Mouse (Mus musculus) stomach, embryonic 16.5 days (tissue): ENCODE measurements around the gene 3110040M04Rik. TPM values are rescaled to one million over a fixed set of nuclear protein-coding genes. Genes with fewer than 3 reads are reported as not detected.
"Not testable (repeated sequence)": the region's sequence is repeated elsewhere in the genome, so short reads cannot be mapped to it uniquely, and the experiment has no call there.

Source experiments
- ATAC-seq: fragments of 200-750 bp; cut with Nextera tagmentation; 2 replicates; pipeline ENCODE4 v1.8.0; 2017; ENCODE audit warnings: moderate number of reproducible peaks, moderate TSS enrichment; ENCODE audit not compliant: insufficient read depth, low FRiP score
- H3K27ac ChIP-seq: fragments of 300-500 bp; sonication (generic); 2 replicates; pipeline ENCODE4 v1.5.1; 2014; ENCODE audit warnings: low read length
- H3K27me3 ChIP-seq: fragments of 300-500 bp; sonication (generic); 2 replicates; pipeline ENCODE4 v1.6.1; 2014; ENCODE audit warnings: low read length, control low read depth, mixed read lengths; ENCODE audit not compliant: control insufficient read depth, insufficient read depth
- H3K36me3 ChIP-seq: fragments of 300-500 bp; sonication (generic); 2 replicates; pipeline ENCODE4 v1.6.1; 2014; ENCODE audit warnings: low read length; ENCODE audit not compliant: control insufficient read depth, insufficient read depth
- H3K4me1 ChIP-seq: fragments of 300-500 bp; sonication (generic); 2 replicates; pipeline ENCODE4 v1.6.1; 2014; ENCODE audit warnings: low read length, control low read depth, mixed read lengths; ENCODE audit not compliant: control insufficient read depth, insufficient read depth
- H3K4me2 ChIP-seq: fragments of 300-500 bp; sonication (generic); 2 replicates; pipeline ENCODE4 v1.6.1; 2014; ENCODE audit warnings: low read depth, low read length, mixed read lengths
- H3K4me3 ChIP-seq: fragments of 300-500 bp; sonication (generic); replicated peaks from 2 replicates; pipeline ENCODE4 v1.5.1; 2014; ENCODE audit warnings: mild to moderate bottlenecking, low read length
- H3K9ac ChIP-seq: fragments of 300-500 bp; sonication (generic); 2 replicates; pipeline ENCODE4 v1.6.1; 2014; ENCODE audit warnings: low read length
- H3K9me3 ChIP-seq: fragments of 300-500 bp; sonication (generic); replicated peaks from 2 replicates; pipeline ENCODE4 v1.6.1; 2016; ENCODE audit warnings: low read length, control low read depth; ENCODE audit not compliant: control insufficient read depth
- whole genome bisulfite sequencing: fragments of 180-500 bp; shearing (Covaris S2); extraction: QIAGEN DNeasy Blood & Tissue Kit; methylation state at CpG from one replicate; pipeline ENCODE4 v1.1.7; 2014; 5-methylcytosine and 5-hydroxymethylcytosine counted together
- polyA plus RNA-seq: library from polyadenylated mRNA; unstranded; fragments of >200 nt; fragmentation: Nextera tagmentation; extraction: Ambion mirVana; gene quantifications from 2 replicates; pipeline ENCODE4 v1.2.1, GENCODE M21; 2015

The 3110040M04Rik gene
- polyA plus RNA-seq, 1 experiment from 2014 or later: 0.14 TPM

DNA sequence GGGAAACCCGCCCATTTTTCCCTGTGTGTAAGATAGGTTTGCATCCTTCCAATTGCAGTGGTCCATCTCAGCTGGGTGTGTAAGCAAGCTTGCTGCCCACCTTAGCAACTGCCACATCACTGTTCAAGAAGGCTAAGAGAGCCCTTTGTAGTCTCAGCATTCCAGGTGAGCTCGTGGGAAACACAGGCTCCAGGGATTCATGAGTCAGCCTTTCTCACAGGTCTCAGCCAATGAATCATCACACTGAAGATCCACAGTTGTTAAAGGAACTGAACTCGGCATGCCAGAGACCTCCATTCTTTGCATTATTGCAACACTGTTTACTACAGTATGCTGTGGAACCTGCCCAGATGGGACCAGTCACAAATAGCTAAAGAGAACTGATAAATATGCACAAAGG is 35.3 kb upstream of the 3110040M04Rik start:
- H3K9ac ChIP-seq: no peak overlapping the region
- no peak overlapping the region for H3K4me2 ChIP-seq
- no peak overlapping the region for H3K27ac ChIP-seq
- H3K4me1 ChIP-seq: no peaks in the 10 kb centered on the region
- 61% methylated on average over 3 of the region's 3 CpGs for WGBS
- no peaks in the 10 kb centered on the region for H3K9me3 ChIP-seq
- ATAC-seq: no peak
- H3K27me3 ChIP-seq: no peaks in the 10 kb centered on the region
- H3K36me3 ChIP-seq: no peaks in the 10 kb centered on the region
- H3K4me3 ChIP-seq: no peak overlapping the region

DNA sequence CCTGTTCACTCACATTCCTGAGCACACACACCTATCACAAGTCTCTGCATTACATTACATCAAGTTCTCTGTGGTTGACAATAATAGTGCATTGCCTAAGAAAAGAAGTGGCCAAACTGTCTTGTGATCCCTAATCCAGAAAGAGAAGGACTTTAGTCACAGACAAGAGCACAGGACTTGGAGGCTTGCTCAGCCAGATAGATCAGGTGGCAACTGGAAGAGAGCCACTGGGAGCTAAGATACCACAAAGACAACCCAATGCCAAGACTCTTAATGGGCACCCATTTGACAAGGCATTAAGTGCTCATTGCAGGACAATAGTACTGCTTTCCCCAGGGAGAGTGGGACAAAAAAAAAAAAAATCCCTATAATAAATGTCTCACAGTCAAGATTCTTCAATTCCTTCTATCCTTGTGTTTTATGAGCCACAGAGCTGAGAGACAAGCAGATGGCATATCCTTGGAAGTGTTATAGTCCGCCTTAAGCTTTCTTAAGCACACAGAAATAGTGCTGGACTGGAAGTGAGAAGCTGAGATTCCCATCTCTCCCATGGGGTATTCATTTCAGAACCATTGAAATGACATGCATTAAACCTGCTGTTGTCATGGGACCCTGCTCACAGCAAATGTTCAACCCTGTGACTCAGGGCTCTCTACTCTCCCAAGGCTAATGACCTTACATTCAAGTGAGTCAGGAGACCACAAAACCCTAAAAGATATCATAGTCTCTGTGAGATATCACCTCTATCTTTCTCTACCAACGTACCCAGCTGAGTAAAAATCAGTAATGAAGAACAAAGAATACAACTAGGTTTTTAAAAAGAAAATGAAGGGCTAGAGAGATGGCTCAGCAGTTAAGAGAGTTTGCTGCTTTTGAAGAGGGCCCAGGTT is 32.1 kb upstream of the 3110040M04Rik start:
- H3K9ac ChIP-seq: no peak overlapping the region
- no peak for ATAC-seq
- H3K4me3 ChIP-seq: no peak overlapping the region
- H3K4me1 ChIP-seq: no peaks in the 10 kb centered on the region
- H3K4me2 ChIP-seq: no peak overlapping the region
- H3K36me3 ChIP-seq: no peaks in the 10 kb centered on the region
- no peaks in the 10 kb centered on the region for H3K27me3 ChIP-seq
- 78% methylated on average over 2 of the region's 2 CpGs for WGBS
- no peaks in the 10 kb centered on the region for H3K9me3 ChIP-seq
- H3K27ac ChIP-seq: no peak overlapping the region

DNA sequence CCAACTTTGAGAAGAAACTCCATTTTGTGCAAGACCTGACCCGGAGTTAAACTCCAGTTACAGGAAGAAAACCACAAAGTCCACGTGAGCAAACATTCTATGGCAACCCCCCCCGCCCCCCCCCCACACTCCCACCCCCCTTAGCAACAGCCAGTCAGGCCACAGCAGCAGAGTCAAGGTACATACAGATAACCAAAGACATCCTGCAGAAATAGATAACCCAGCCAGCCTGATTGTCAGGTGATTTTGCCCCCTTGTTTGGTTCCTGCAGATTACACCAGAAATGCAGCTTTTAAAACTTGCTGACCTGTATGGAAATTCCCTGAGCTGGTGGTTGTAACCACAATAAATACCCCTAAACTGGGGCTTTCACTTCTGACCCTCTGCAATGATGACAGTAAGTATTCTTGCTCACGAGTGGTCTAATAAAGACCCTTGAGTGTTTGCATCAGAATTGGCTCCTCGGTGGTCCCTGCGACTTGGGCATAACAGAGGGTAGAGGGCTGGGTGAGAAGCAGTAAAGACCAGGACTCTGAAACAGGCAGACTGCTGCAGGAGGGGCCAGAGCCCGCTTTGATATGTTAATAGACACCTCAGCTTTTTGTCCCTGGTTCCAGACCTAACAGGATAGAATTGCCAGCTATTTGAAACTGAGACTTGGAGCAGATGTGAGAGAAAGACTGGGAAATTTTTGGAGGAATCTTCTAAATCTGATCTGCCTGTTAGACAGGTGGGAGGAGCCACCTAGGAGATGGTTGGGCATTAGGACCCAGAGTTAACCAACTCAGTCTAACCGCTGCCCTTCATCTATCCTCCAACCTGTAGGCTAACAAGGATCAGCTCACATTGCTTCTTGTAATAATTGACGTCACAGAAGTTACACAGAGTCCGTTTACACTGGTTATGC is 26.6 kb upstream of the 3110040M04Rik start:
- peaks cover 2% of the 10 kb centered on the region; the same call in 1 of the 2 replicates for H3K4me1 ChIP-seq
- no peaks in the 10 kb centered on the region for H3K36me3 ChIP-seq
- H3K27ac ChIP-seq: no peak overlapping the region; the same call in 1 of the 2 replicates
- no peaks in the 10 kb centered on the region for H3K27me3 ChIP-seq
- 12% methylated on average over 10 of the region's 10 CpGs for WGBS
- no peak overlapping the region for H3K9ac ChIP-seq
- no peaks in the 10 kb centered on the region for H3K9me3 ChIP-seq
- H3K4me2 ChIP-seq: peak overlapping the region; percentile 45
- ATAC-seq: peak; percentile 82; the same call in 1 of the 2 replicates
- H3K4me3 ChIP-seq: peak overlapping the region; percentile 26

DNA sequence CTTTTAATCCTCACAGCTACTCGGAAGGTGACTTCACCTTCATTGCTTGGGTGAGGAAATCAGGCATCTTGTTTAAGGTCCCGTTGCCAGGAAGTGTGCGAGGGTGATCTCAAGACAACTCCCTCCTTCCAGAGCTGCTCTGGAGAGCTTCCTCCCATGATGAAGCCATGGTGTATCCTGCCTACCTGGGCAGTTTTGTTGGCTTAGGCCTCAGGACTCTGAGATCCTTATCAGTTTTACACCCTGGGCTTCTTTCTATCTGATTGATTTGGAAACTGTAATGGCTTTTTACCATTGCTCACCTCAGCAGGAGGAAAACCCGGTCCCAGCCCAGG is 26.0 kb upstream of the 3110040M04Rik start:
- Histone ChIP-seq H3K9ac (no peak overlapping the region), H3K4me1 (peaks cover 2% of the 10 kb centered on the region; the same call in 1 of the 2 replicates), H3K9me3 (no peaks in the 10 kb centered on the region), H3K4me3 (peak overlapping the region; percentile 26), H3K27me3 (no peaks in the 10 kb centered on the region), H3K4me2 (peak overlapping the region; percentile 45), H3K27ac (peak overlapping the region; percentile 24; the same call in 1 of the 2 replicates), H3K36me3 (no peaks in the 10 kb centered on the region)
- 16% methylated on average over 4 of the region's 4 CpGs for WGBS
- no peak; the same call in 1 of the 2 replicates for ATAC-seq

DNA sequence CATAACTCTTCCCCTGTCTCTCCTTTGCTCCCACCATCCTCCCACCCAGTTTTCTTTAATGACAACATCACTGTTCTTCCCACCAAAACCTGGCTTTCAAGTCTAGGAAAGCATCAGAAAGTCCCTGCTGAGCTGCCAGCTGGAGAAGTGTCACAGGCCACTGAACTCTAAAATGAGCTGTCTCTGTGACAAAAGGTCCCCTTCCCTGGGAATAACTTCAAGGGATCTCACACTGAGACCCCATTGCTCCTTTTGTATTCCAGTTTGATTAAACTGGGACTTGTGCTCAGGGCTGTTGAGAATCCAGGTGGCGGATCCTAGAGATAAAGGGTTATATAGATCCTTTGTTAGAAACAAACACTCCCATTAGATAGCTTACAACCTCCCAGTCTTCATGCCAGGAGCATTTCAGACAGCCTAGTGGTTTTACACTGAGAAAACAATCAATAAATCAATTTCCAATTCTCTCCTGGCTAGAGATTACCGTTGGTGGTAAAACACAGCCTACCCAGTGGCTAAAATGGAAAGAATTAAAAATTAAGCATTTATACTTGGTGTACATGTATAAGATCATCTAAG is 25.3 kb upstream of the 3110040M04Rik start:
- H3K4me3 ChIP-seq: no peak overlapping the region
- no peak for ATAC-seq
- H3K9ac ChIP-seq: no peak overlapping the region
- H3K4me1 ChIP-seq: peaks cover 2% of the 10 kb centered on the region; the same call in 1 of the 2 replicates
- H3K4me2 ChIP-seq: no peak overlapping the region
- H3K36me3 ChIP-seq: no peaks in the 10 kb centered on the region
- no peaks in the 10 kb centered on the region for H3K27me3 ChIP-seq
- no peak overlapping the region for H3K27ac ChIP-seq
- WGBS: 62% methylated on average over 2 of the region's 2 CpGs
- H3K9me3 ChIP-seq: no peaks in the 10 kb centered on the region

DNA sequence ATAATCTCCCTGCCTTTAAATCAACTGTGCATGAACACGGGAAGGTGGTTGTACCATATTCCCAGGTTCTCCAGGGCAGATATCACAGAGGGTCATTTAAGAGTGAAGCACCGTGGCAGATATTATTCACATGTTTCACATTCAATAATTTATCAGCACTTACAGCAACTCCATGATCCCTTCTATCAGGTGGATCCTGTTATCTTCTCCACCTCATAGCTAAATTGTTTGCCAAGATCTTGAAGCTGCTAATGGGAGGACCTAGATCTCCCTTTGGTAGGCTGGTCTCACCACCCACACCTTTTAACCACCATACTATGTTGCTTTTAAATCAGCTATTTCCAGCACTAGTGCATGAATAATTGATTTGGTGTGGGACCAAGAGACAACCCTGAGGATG is 23.8 kb upstream of the 3110040M04Rik start:
- H3K4me2 ChIP-seq: no peak overlapping the region
- H3K4me1 ChIP-seq: peaks cover 2% of the 10 kb centered on the region; the same call in 1 of the 2 replicates
- no peak overlapping the region for H3K27ac ChIP-seq
- H3K4me3 ChIP-seq: no peak overlapping the region
- no peaks in the 10 kb centered on the region for H3K27me3 ChIP-seq
- no peaks in the 10 kb centered on the region for H3K9me3 ChIP-seq
- no peaks in the 10 kb centered on the region for H3K36me3 ChIP-seq
- no peak overlapping the region for H3K9ac ChIP-seq
- no peak for ATAC-seq
- WGBS: 81% methylated on average over 2 of the region's 2 CpGs

DNA sequence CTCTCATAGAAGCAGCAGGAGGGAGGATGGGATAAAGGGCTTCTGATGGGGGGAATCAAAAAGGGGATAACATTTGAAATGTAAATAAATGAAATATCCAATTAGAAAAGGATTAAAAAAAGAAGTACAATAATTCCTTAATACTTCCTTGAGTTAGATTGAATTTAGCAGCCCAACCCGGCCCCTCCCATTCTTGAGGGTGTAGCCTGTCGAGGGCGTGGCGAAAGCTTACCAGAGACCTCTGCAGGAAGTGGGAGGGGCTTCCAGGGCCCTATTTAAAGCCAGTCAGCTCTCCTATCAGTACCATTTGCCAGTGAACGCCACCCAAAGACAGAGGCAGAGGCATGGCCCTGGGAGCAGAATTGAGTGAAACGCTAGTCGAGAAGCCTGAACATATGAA is 21.7 kb upstream of the 3110040M04Rik start, which contains the start of gene Gm47985:
Gene Gm47985 (plus strand): TSS at position 272 of the 400 bp plus-strand sequence.
- not testable (repeated sequence) for H3K4me3 ChIP-seq, H3K4me2 ChIP-seq, H3K4me1 ChIP-seq, H3K27ac ChIP-seq, H3K9me3 ChIP-seq, H3K36me3 ChIP-seq, H3K27me3 ChIP-seq, ATAC-seq, H3K9ac ChIP-seq
- no CpG with 5 or more reads among the region's 7 CpGs for WGBS

DNA sequence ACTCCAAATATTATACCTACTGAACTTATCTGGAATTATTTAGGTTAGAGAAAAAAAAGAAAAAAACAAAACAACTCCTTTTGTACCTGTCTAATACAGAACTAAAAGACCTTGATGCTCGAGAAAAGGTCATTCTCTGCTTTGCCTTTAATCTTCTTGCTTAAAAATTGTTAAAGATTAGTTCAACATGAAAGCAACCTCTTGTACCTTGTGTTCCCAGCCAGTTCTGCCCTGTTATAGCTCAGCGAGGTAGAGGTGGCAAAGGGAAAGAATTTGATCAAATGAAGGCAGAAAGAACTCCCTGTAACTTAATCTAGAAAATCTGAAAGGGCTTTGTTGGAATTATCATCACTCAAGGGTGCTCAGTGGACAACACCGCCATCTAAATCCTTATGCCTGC is 17.7 kb upstream of the 3110040M04Rik start:
- not testable (repeated sequence) for H3K4me3 ChIP-seq, H3K27me3 ChIP-seq, H3K4me1 ChIP-seq, H3K4me2 ChIP-seq, H3K9ac ChIP-seq, H3K27ac ChIP-seq, H3K9me3 ChIP-seq, H3K36me3 ChIP-seq
- ATAC-seq: 0 out of 2 replicates have a peak, but pooled peaks have one; percentile 3
- WGBS: 73% methylated on average over 3 of the region's 3 CpGs
